Mouse (Mus musculus) neural tube, embryonic 12.5 days (tissue): ENCODE measurements around the gene Masp1. TPM values are rescaled to one million over a fixed set of nuclear protein-coding genes. Genes with fewer than 3 reads are reported as not detected.

Source experiments
- ATAC-seq: fragments of 200-750 bp; cut with Nextera tagmentation; 2 replicates; pipeline ENCODE4 v1.8.0; 2017; ENCODE audit warnings: low read depth, mild to moderate bottlenecking, moderate TSS enrichment, moderate library complexity; ENCODE audit not compliant: low FRiP score
- H3K27ac ChIP-seq: fragments of 300-500 bp; sonication (generic); 2 replicates; pipeline ENCODE4 v1.5.1; 2016
- H3K27me3 ChIP-seq: fragments of 300-500 bp; sonication (generic); replicated peaks from 2 replicates; pipeline ENCODE4 v1.6.1; 2016; ENCODE audit warnings: mild to moderate bottlenecking
- H3K36me3 ChIP-seq: fragments of 300-500 bp; sonication (generic); 2 replicates; pipeline ENCODE4 v1.6.1; 2016; ENCODE audit warnings: mild to moderate bottlenecking
- H3K4me1 ChIP-seq: fragments of 300-500 bp; sonication (generic); 2 replicates; pipeline ENCODE4 v1.6.1; 2016
- H3K4me2 ChIP-seq: fragments of 300-500 bp; sonication (generic); replicated peaks from 2 replicates; pipeline ENCODE4 v1.6.1; 2016; ENCODE audit warnings: mild to moderate bottlenecking
- H3K4me3 ChIP-seq: fragments of 300-500 bp; sonication (generic); 2 replicates; pipeline ENCODE4 v1.5.1; 2016
- H3K9ac ChIP-seq: fragments of 300-500 bp; sonication (generic); 2 replicates; pipeline ENCODE4 v1.6.1; 2016; ENCODE audit warnings: mild to moderate bottlenecking
- H3K9me3 ChIP-seq: fragments of 300-500 bp; sonication (generic); 2 replicates; pipeline ENCODE4 v1.6.1; 2016; ENCODE audit warnings: mild to moderate bottlenecking
- WGBS: fragments of 180-500 bp; shearing (Covaris S2); methylation state at CpG from one replicate; pipeline ENCODE4 v1.1.7; 2016; 5-methylcytosine and 5-hydroxymethylcytosine counted together
- polyA plus RNA-seq: library from polyadenylated mRNA; unstranded; fragments of >200 nt; fragmentation: Nextera tagmentation; extraction: Ambion mirVana; gene quantifications from 2 replicates; pipeline ENCODE4 v1.2.1, GENCODE M21; 2016

Gene Masp1
- polyA plus RNA-seq, 1 experiment from 2014 or later, result 35.5 TPM

DNA sequence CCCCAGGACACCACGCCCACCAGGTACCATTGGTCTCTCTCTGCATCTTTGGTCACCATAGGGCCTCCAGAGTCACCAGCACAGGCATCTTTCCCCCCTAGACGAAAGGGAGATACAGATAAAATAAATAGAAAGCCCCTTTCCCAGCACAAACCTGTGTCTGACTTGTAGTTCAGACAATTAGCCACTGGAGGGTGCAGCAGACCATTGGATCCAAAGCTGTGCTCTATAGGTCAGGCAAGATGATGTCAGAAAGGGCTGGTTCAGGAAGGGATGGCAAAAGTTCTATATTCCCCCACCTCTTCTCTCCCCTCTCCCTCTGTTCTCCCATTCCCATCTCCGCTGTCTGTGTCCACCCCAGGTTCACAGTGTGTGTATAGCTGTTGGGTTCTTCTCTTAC lies 68.1 kb downstream of the Masp1 start:
- no peaks in the 10 kb centered on the region for H3K27me3 ChIP-seq
- H3K4me2 ChIP-seq, result no peak overlapping the region
- no peaks in the 10 kb centered on the region for H3K9me3 ChIP-seq
- no peak overlapping the region for H3K4me3 ChIP-seq
- no peaks in the 10 kb centered on the region for H3K36me3 ChIP-seq
- WGBS, result 8% methylated on average over 3 of the region's 3 CpGs
- no peaks in the 10 kb centered on the region for H3K4me1 ChIP-seq
- ATAC-seq, result peak; percentile 77; the same call in 1 of the 2 replicates
- H3K9ac ChIP-seq, result no peak overlapping the region
- no peak overlapping the region for H3K27ac ChIP-seq

DNA sequence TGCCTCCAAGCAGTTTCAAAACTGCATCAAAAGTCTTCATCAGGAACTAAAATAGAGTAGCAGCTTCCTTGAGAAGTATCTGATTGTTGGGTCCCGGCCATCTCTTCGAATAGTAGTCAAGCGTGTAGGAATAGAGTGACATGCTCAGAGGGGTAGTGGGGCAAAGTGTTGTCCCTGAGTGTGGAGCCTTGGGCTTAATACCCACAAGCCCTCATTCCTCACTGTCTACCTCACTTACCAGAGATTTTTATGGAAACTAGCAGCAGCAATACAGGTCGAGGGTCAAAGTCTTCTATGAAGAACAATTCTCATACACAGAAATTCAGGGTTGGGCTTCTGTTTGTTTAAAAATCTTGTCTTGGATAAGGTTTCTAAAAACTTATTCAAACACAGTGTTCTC lies 69.8 kb downstream of the Masp1 start:
- H3K4me2 ChIP-seq, result no peak overlapping the region
- no peak overlapping the region for H3K27ac ChIP-seq
- ATAC-seq, result no peak
- H3K27me3 ChIP-seq, result no peaks in the 10 kb centered on the region
- H3K9me3 ChIP-seq, result no peaks in the 10 kb centered on the region
- no peak overlapping the region for H3K9ac ChIP-seq
- H3K36me3 ChIP-seq, result no peaks in the 10 kb centered on the region
- no peaks in the 10 kb centered on the region for H3K4me1 ChIP-seq
- 88% methylated on average over 4 of the region's 4 CpGs for WGBS
- no peak overlapping the region for H3K4me3 ChIP-seq

DNA sequence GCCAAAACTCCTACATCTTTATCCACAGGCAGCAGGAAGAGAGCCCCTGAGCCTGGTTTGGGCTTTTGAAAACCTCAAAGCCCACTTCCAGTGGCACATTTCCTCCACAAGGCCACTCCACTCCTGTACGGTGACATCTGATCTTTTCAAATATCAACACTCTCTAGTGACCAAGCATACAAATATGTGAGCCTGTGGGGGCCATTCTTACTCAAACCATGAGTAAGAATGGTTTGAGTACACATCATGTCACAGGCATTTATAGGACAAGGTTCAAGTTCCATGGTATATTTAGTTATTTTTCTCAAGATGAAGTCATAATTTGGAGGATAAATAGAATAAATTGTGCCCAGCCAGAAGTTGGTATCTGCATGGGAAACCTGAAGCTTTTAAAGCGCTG lies 70.7 kb downstream of the Masp1 start:
- H3K9ac ChIP-seq, result no peak overlapping the region
- no peaks in the 10 kb centered on the region for H3K4me1 ChIP-seq
- no peak for ATAC-seq
- no peaks in the 10 kb centered on the region for H3K36me3 ChIP-seq
- WGBS, result 90% methylated on average over 2 of the region's 2 CpGs
- no peaks in the 10 kb centered on the region for H3K27me3 ChIP-seq
- no peaks in the 10 kb centered on the region for H3K9me3 ChIP-seq
- no peak overlapping the region for H3K4me2 ChIP-seq
- H3K27ac ChIP-seq, result no peak overlapping the region
- no peak overlapping the region for H3K4me3 ChIP-seq

DNA sequence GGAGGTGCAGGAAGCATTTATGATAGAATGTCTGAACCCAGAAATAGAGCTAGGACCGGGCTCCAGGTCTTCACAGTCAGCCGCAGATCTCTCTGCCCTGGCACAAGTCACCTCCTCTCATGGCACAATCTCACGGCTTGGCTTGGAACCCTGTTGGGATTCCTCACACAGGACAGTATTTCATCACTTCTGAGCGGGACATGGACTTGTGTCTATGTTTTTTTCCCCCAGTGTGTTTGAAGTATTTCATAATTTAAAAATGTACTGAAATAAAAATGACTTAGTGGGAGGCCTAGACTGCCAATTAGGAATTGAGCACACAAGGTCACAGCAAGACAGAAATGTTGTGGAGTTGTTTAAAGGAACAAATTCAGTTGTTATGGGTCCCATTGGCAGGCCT lies 76.4 kb downstream of the Masp1 start:
- H3K27ac ChIP-seq, result no peak overlapping the region
- ATAC-seq, result no peak
- no peaks in the 10 kb centered on the region for H3K27me3 ChIP-seq
- H3K36me3 ChIP-seq, result no peaks in the 10 kb centered on the region
- no peaks in the 10 kb centered on the region for H3K4me1 ChIP-seq
- H3K4me3 ChIP-seq, result no peak overlapping the region
- H3K9me3 ChIP-seq, result no peaks in the 10 kb centered on the region
- H3K9ac ChIP-seq, result no peak overlapping the region
- 86% methylated on average over 4 of the region's 4 CpGs for WGBS
- H3K4me2 ChIP-seq, result no peak overlapping the region

DNA sequence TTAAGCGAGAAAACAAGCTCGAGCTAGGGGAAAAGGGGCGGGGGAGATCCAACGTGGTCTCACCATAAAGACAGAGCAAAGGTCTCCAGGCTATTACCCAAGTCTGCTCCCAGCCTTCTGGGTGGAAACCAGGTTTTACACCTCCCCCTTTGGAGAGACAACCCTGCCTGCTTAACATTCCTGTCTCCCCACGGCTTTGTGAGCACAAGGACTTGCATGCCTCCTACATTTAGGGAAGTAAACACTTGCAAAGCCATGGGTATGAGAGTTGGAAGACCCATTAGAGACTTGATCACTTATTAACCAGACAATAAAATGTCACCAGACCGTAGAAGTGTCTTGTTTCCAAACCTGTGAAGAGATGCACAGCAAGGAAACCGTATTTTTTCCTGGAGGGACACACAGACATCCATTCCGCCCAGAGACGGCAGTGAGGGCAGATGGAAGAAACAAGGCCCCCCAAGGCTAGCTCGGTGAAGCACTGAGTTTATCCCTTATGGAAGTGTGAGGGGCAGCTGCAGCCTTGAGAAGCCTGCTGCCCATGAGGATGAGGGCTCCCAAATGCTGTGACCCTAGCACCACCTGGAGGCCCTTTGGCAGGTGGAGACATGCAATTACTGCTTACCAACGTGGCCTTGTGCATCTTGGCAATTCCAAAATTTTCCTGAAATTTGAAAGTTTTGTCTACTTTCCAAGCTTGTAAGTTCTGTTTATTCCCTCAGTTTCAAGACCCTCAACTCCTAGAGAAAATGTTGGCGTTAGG lies 83.0 kb downstream of the Masp1 start:
- Histone ChIP-seq H3K4me2 (no peak overlapping the region), H3K4me1 (no peaks in the 10 kb centered on the region), H3K36me3 (no peaks in the 10 kb centered on the region), H3K27ac (no peak overlapping the region), H3K9ac (no peak overlapping the region), H3K27me3 (no peaks in the 10 kb centered on the region), H3K4me3 (no peak overlapping the region), H3K9me3 (no peaks in the 10 kb centered on the region)
- WGBS, result 54% methylated on average over 12 of the region's 12 CpGs
- no peak for ATAC-seq

DNA sequence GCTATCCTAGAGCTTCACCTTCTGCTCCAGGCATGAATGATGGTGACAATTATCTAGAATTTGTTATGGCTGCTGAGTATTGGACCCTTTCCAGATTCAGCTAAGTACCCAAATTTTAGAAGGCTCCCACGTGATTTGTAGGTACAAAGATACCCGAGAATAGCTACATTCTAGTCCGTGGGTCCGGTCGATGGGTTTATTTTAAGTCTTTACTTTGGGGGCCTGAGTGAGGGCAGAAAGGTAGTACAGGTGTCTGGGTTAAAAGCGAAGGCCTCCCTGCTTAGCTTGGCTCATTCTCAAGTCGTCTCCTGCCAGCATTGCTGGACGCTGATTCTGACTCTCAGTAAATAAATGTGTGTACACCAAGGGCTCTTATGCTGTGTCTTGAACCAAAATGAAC lies 90.6 kb downstream of the Masp1 start:
- Histone ChIP-seq H3K9ac (no peak overlapping the region), H3K4me1 (no peaks in the 10 kb centered on the region), H3K4me2 (no peak overlapping the region), H3K36me3 (no peaks in the 10 kb centered on the region), H3K27ac (no peak overlapping the region), H3K27me3 (no peaks in the 10 kb centered on the region), H3K9me3 (no peaks in the 10 kb centered on the region), H3K4me3 (no peak overlapping the region)
- ATAC-seq, result no peak
- 90% methylated on average over 8 of the region's 8 CpGs for WGBS

DNA sequence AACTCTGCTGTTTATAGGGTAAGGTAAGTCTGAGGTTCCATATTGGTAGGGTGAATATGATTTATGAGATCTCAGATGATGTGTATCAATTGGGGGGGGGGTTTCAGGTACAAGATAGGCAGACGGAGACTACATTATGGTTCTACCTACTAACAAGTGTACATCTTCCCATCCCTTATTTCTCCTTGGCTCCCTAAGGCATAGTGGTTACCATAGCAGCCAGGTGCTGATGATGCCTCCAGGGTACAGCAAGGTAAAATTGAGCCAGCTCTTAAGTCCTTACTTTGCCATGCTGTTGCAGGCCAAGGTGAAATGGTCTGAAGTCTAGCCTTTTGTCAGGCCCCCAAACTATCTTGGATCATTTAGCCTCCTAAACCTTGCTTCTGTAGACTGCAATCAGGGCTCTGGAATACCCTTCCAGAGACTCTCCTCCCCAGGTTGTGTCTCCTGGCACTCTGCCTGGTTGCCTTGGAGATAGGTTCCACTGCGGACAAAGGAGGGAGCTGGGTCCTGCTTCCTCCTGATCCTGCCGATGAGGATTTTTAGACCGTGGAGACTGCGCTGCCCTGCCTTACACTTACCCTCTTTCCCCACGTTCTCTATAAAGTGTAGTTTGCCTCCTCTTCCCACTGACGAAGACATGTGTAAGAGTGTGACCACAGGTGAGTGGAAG lies 91.8 kb downstream of the Masp1 start, which contains the start of gene Rtp1:
TSS of gene Rtp1 (plus strand) at position 487 of the 673 bp plus-strand sequence.
- H3K27ac ChIP-seq, result no peak within 1 kb of the TSS
- H3K4me3 ChIP-seq, result no peak within 1 kb of the TSS
- H3K9me3 ChIP-seq, result no peaks in the 10 kb centered on the region
- no peak for ATAC-seq
- no peak within 1 kb of the TSS for H3K4me2 ChIP-seq
- 88% methylated on average over 7 of the region's 7 CpGs for WGBS
- no peak within 1 kb of the TSS for H3K9ac ChIP-seq
- no peaks in the 10 kb centered on the region for H3K36me3 ChIP-seq
- H3K27me3 ChIP-seq, result no peaks in the 10 kb centered on the region
- H3K4me1 ChIP-seq, result no peaks in the 10 kb centered on the region

DNA sequence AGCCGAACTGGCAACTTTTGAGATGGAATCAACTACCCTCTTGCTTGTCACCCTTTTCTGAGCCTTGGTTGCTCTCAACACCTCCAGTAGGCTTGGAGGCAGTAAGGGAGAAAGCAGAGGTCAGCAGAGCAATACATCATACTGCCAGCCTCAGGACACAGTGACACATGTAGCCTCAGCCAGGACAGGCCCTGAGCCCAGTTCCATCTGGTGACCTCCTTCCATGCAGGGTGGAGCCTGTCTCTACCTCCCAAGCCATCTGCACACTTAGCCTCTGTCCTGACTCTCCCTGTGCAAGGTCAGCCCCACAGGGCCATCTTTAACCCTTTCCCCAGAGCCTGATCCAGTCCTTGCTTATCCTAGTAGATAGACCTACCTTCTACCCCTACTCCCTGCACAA lies 92.9 kb downstream of the Masp1 start:
- ATAC-seq, result no peak
- H3K9ac ChIP-seq, result no peak overlapping the region
- H3K4me3 ChIP-seq, result no peak overlapping the region
- H3K36me3 ChIP-seq, result no peaks in the 10 kb centered on the region
- no peaks in the 10 kb centered on the region for H3K27me3 ChIP-seq
- H3K4me1 ChIP-seq, result no peaks in the 10 kb centered on the region
- H3K27ac ChIP-seq, result no peak overlapping the region
- 80% methylated on average over 1 of the region's 1 CpGs for WGBS
- H3K4me2 ChIP-seq, result no peak overlapping the region
- H3K9me3 ChIP-seq, result no peaks in the 10 kb centered on the region

DNA sequence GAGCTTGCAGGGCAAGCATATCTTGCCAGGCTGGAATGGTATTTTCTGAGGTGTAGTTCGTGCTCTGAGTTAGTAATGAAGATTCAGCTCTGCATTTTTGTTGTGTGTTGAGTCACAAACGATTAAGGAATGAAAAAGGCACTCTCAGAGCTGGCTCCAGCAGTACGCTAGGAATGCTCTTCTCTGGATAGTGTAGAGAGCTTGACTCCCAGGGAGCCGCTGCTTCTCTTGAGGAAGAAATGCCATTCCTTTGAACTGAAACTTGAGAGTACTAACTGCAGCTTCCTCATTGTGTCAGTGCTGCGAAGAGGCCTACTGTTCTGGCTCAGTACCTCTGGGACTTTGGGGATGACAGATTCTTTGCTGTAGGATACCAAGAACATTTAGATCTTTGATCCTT lies 96.8 kb downstream of the Masp1 start:
- no peak overlapping the region for H3K9ac ChIP-seq
- 80% methylated on average over 5 of the region's 5 CpGs for WGBS
- H3K36me3 ChIP-seq, result no peaks in the 10 kb centered on the region
- H3K9me3 ChIP-seq, result no peaks in the 10 kb centered on the region
- ATAC-seq, result no peak
- no peaks in the 10 kb centered on the region for H3K27me3 ChIP-seq
- no peak overlapping the region for H3K27ac ChIP-seq
- H3K4me2 ChIP-seq, result no peak overlapping the region
- H3K4me1 ChIP-seq, result no peaks in the 10 kb centered on the region
- H3K4me3 ChIP-seq, result no peak overlapping the region

DNA sequence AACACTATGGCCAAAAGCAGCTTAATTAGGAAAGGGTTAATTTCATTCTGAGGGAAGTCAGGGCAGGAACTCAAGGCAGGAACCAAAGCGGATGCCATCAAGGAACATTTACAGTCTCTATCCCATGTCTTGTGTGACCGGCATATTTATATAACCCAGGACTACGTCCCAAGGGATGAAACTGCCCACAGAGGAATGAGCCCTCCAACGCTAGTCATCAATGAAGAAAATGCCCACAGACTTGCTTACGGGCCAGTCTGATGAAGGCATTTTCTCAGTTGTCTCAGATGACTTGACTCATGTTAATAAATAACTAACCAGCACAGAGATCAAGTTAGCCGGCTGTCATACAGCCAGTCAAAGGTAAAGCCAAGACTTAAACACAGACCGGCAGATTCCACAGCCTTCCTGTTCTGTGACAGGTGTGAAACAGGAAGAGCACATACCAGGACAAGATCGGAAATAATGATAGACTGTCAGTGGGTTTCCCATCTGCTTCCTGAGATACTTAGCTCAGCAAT lies 101.0 kb downstream of the Masp1 start:
- WGBS, result 89% methylated on average over 8 of the region's 8 CpGs
- H3K4me3 ChIP-seq, result no peak overlapping the region
- H3K4me1 ChIP-seq, result peaks cover 12% of the 10 kb centered on the region
- H3K4me2 ChIP-seq, result no peak overlapping the region
- H3K36me3 ChIP-seq, result no peaks in the 10 kb centered on the region
- no peak overlapping the region for H3K27ac ChIP-seq
- H3K27me3 ChIP-seq, result no peaks in the 10 kb centered on the region
- no peak overlapping the region for H3K9ac ChIP-seq
- no peaks in the 10 kb centered on the region for H3K9me3 ChIP-seq
- no peak for ATAC-seq

DNA sequence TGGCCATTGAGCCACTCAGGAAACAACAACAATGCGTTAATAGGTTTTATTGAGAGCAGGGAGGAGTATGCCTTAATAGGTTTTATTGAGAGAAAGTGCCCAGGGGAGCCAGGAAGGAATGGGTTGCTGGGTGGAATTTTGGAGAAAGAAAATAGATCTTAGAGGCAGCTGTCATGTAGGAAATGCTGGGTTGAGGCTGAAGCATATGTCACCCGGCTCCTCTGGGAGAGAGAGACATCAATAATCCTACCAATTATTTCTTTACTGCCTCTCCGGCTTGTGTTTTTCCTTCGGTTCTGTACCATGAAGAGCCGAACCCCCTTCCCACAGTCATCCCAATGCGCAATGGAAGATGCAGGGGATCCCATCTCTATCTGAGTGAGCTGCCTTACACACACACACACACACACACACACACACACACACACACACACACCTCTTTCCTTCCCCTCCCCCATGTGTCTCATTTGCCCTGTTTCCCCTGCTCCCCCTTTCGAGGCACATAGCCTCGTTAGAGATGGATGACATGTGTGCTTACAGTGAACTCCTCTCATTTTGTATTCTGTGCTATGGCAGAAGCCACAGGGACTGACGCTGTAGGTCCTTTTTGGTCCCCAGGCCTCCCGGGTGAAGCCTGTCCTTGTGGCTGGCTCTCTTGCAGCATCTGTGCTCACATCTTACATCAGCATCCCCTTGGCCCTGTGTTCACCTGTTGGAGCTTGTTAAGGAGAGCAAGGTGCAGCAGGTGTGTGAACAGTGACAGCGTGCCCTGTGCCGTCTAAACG lies 103.0 kb downstream of the Masp1 start:
- Histone ChIP-seq H3K27me3 (no peaks in the 10 kb centered on the region), H3K4me2 (no peak overlapping the region), H3K36me3 (no peaks in the 10 kb centered on the region), H3K27ac (no peak overlapping the region), H3K9me3 (no peaks in the 10 kb centered on the region), H3K4me1 (peaks cover 12% of the 10 kb centered on the region), H3K4me3 (no peak overlapping the region), H3K9ac (no peak overlapping the region)
- 54% methylated on average over 13 of the region's 13 CpGs for WGBS
- peak; percentile 52; the same call in 1 of the 2 replicates for ATAC-seq

DNA sequence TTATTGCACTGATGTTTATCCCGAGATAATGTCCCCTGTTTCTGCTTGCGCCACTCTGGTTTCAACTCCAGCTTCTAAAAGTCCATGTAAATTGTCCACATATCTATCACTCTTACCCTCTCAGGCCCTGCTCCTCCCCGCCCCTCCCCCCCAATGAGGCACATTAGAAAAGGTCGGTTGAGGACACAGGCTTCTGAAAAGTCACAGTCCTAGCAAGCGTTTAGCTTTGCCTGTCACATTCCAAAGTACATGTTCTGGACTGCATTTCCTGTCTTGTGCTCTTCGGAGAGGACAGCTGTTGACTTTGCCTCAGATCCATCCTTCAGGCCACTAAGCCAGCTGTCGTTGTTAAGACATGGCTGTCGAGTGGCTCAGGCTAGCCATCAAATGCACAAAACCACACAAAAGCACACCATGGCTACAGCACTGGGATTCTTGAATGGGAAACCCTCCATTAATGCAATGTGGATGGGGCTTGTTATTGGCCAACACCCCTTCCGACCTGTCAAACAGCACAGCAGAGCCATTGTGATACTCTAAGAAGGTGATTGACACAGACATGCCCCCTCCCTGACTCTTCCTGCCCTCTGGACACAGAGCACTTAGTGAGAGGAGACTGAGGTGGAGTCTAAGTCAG lies 103.8 kb downstream of the Masp1 start:
- 49% methylated on average over 9 of the region's 9 CpGs for WGBS
- Histone ChIP-seq H3K36me3 (no peaks in the 10 kb centered on the region), H3K9me3 (no peaks in the 10 kb centered on the region), H3K4me2 (peak overlapping the region; percentile 36), H3K9ac (no peak overlapping the region), H3K4me1 (peaks cover 12% of the 10 kb centered on the region), H3K27me3 (no peaks in the 10 kb centered on the region), H3K27ac (no peak overlapping the region), H3K4me3 (no peak overlapping the region)
- peak; percentile 45; the same call in 1 of the 2 replicates for ATAC-seq
